Mouse (Mus musculus) ES-E14 (cell line): Measurements from ENCODE around the gene Rxra.

Experiments used
- CHD2 ChIP-seq: IDR thresholded peaks from 2 replicates; pipeline ENCODE4 v1.6.1; 2014; ENCODE audit warnings: mild to moderate bottlenecking, low read depth, low read length, inconsistent platforms
- HCFC1 ChIP-seq: IDR thresholded peaks from 2 replicates; pipeline ENCODE4 v1.6.1; 2012; ENCODE audit warnings: low read length, inconsistent platforms, borderline replicate concordance; ENCODE audit not compliant: insufficient read depth

GRCm38 (mm10) chr2:27770205-27770604 lies 94.0 kb downstream of the Rxra start:
- no peak for TF ChIP-seq HCFC1
- TF ChIP-seq CHD2, result no peak
